Mouse (Mus musculus) forebrain, postnatal 0 days (tissue): Measurements from ENCODE around the gene Gpr137c. TPM values are rescaled to one million over a fixed set of nuclear protein-coding genes. Genes with fewer than 3 reads are reported as not detected.

Experiments
- ATAC-seq: fragments of 200-750 bp; cut with Nextera tagmentation; 2 replicates; pipeline ENCODE4 v1.8.0; 2017; ENCODE audit warnings: mild to moderate bottlenecking, moderate library complexity
- DNase-seq: peaks from one replicate; pipeline ENCODE4 v3.0.0-alpha.2; 2015
- H3K27ac ChIP-seq: fragments of 300-500 bp; sonication (generic); 2 replicates; pipeline ENCODE4 v1.5.1; 2014; ENCODE audit warnings: low read depth, mild to moderate bottlenecking, antibody characterized with exemption, low read length, moderate library complexity, mixed read lengths
- H3K27me3 ChIP-seq: fragments of 300-500 bp; sonication (generic); 2 replicates; pipeline ENCODE4 v1.6.1; 2014; ENCODE audit warnings: mild to moderate bottlenecking, low read length, mixed read lengths; ENCODE audit not compliant: insufficient read depth
- H3K36me3 ChIP-seq: fragments of 300-500 bp; sonication (generic); 2 replicates; pipeline ENCODE4 v1.6.1; 2014; ENCODE audit warnings: mild to moderate bottlenecking, moderate library complexity; ENCODE audit not compliant: insufficient read depth
- H3K4me1 ChIP-seq: fragments of 300-500 bp; sonication (generic); 2 replicates; pipeline ENCODE4 v1.6.1; 2014; ENCODE audit warnings: antibody characterized with exemption; ENCODE audit not compliant: insufficient read depth
- H3K4me2 ChIP-seq: fragments of 300-500 bp; sonication (generic); 2 replicates; pipeline ENCODE4 v1.6.1; 2014; ENCODE audit warnings: low read depth, mild to moderate bottlenecking, moderate library complexity
- H3K4me3 ChIP-seq: fragments of 300-500 bp; sonication (generic); 2 replicates; pipeline ENCODE4 v1.5.1; 2014; ENCODE audit warnings: low read depth, low read length, mixed read lengths
- H3K9ac ChIP-seq: fragments of 300-500 bp; sonication (generic); 2 replicates; pipeline ENCODE4 v1.6.1; 2014; ENCODE audit warnings: mild to moderate bottlenecking
- H3K9me3 ChIP-seq: fragments of 300-500 bp; sonication (generic); 2 replicates; pipeline ENCODE4 v1.6.1; 2016; ENCODE audit warnings: low read length
- CTCF ChIP-seq: sonication (generic); IDR thresholded peaks from 2 replicates; pipeline ENCODE4 v1.5.1; 2016; ENCODE audit warnings: antibody characterized with exemption, control low read depth, low read depth
- WGBS: fragments of 180-500 bp; shearing (Covaris S2); extraction: QIAGEN DNeasy Blood & Tissue Kit; methylation state at CpG from one replicate; pipeline ENCODE4 v1.1.7; 2014; 5-methylcytosine and 5-hydroxymethylcytosine counted together
- polyA plus RNA-seq: library from polyadenylated mRNA; unstranded; fragments of >200 nt; fragmentation: Nextera tagmentation; extraction: Ambion mirVana; gene quantifications from 2 replicates; pipeline ENCODE4 v1.2.1, GENCODE M21; 2015
- total RNA-seq: library from RNA; depleted of rRNA; stranded (reverse); fragments of >200 nt; gene quantifications from 2 replicates; pipeline ENCODE4 v1.2.3, GENCODE M21; 2014

Gene Gpr137c
- total and polyA plus RNA-seq, 2 experiments from 2014 or later = 9.4 to 38.7 TPM

- no peaks in the 10 kb centered on the region for H3K9me3 ChIP-seq
- H3K4me3 ChIP-seq = no peak overlapping the region
- DNase-seq = no peak
- TF ChIP-seq CTCF = no peak
- H3K4me2 ChIP-seq = no peak overlapping the region
- H3K4me1 ChIP-seq = no peaks in the 10 kb centered on the region
- peaks cover 31% of the 10 kb centered on the region for H3K36me3 ChIP-seq
- H3K27ac ChIP-seq = no peak overlapping the region
- no peaks in the 10 kb centered on the region for H3K27me3 ChIP-seq
- H3K9ac ChIP-seq = no peak overlapping the region
- ATAC-seq = no peak
These were observed 18.9 kb upstream of the Gpr137c start for GRCm38 (mm10) chr14:45200607-45201006.

- 68% methylated on average over 4 of the region's 4 CpGs for WGBS
- no peak overlapping the region for H3K4me3 ChIP-seq
- H3K27me3 ChIP-seq = no peaks in the 10 kb centered on the region
- DNase-seq (no peak), ATAC-seq (no peak)
- no peak for TF ChIP-seq CTCF
- H3K4me2 ChIP-seq = no peak overlapping the region
- H3K9me3 ChIP-seq = no peaks in the 10 kb centered on the region
- H3K4me1 ChIP-seq = no peaks in the 10 kb centered on the region
- no peak overlapping the region for H3K27ac ChIP-seq
- no peak overlapping the region for H3K9ac ChIP-seq
- H3K36me3 ChIP-seq = peaks cover 27% of the 10 kb centered on the region
These were observed 8.8 kb upstream of the Gpr137c start for GRCm38 (mm10) chr14:45210683-45211082.

- H3K4me3 ChIP-seq = no peak overlapping the region
- WGBS = 98% methylated on average over 1 of the region's 1 CpGs
- peaks cover 26% of the 10 kb centered on the region for H3K36me3 ChIP-seq
- H3K4me1 ChIP-seq = 0 out of 2 replicates have a peak, but pooled peaks cover 3% of the 10 kb centered on the region
- H3K27me3 ChIP-seq = no peaks in the 10 kb centered on the region
- DNase-seq (no peak), ATAC-seq (no peak)
- H3K9ac ChIP-seq = no peak overlapping the region
- H3K4me2 ChIP-seq = no peak overlapping the region
- no peak overlapping the region for H3K27ac ChIP-seq
- H3K9me3 ChIP-seq = no peaks in the 10 kb centered on the region
- TF ChIP-seq CTCF = no peak
These were observed 8.1 kb upstream of the Gpr137c start for GRCm38 (mm10) chr14:45211431-45211830.

- no peaks in the 10 kb centered on the region for H3K27me3 ChIP-seq
- peaks cover 10% of the 10 kb centered on the region for H3K4me1 ChIP-seq
- no peak for ATAC-seq
- no peak for TF ChIP-seq CTCF
- no peak overlapping the region for H3K27ac ChIP-seq
- H3K4me3 ChIP-seq = no peak overlapping the region
- no peak for DNase-seq
- 98% methylated on average over 9 of the region's 9 CpGs for WGBS
- H3K36me3 ChIP-seq = 0 out of 2 replicates have a peak, but pooled peaks cover 4% of the 10 kb centered on the region
- no peak overlapping the region for H3K9ac ChIP-seq
- no peak overlapping the region for H3K4me2 ChIP-seq
- H3K9me3 ChIP-seq = no peaks in the 10 kb centered on the region
These were observed 2.7 kb upstream of the Gpr137c start for GRCm38 (mm10) chr14:45216711-45217340.

GRCm38 (mm10) chr14:45217693-45218092 lies 1.8 kb upstream of the Gpr137c start:
- H3K4me1 ChIP-seq = peaks cover 13% of the 10 kb centered on the region
- no peaks in the 10 kb centered on the region for H3K36me3 ChIP-seq
- DNase-seq (no peak), ATAC-seq (no peak)
- 92% methylated on average over 4 of the region's 4 CpGs for WGBS
- no peak overlapping the region for H3K27ac ChIP-seq
- no peaks in the 10 kb centered on the region for H3K27me3 ChIP-seq
- 0 out of 2 replicates have a peak overlapping the region, but pooled peaks have one; percentile 50 for H3K9ac ChIP-seq
- H3K4me2 ChIP-seq = peak overlapping the region; percentile 52
- no peaks in the 10 kb centered on the region for H3K9me3 ChIP-seq
- peak overlapping the region; percentile 53; the same call in 1 of the 2 replicates for H3K4me3 ChIP-seq
- no peak for TF ChIP-seq CTCF

GRCm38 (mm10) chr14:45220090-45220956 lies 806 bp downstream of the Gpr137c start, which contains the start of gene Txndc16:
TSS of gene Txndc16 (minus strand) at chr14:45220328.
- Histone ChIP-seq H3K9me3 (no peaks in the 10 kb centered on the region), H3K9ac (peak within 1 kb of the TSS; percentile 94), H3K27ac (peak within 1 kb of the TSS; percentile 97), H3K4me3 (peak within 1 kb of the TSS; percentile 95), H3K4me2 (peak within 1 kb of the TSS; percentile 77), H3K4me1 (peaks cover 13% of the 10 kb centered on the region), H3K36me3 (no peaks in the 10 kb centered on the region), H3K27me3 (no peaks in the 10 kb centered on the region)
- peak; percentile 49 for ATAC-seq
- DNase-seq = peak; percentile 90
- no peak for TF ChIP-seq CTCF
- WGBS = 1% methylated on average over 55 of the region's 59 CpGs
